Mouse (Mus musculus): Measurements from ENCODE around the gene Ptchd1. TPM values are rescaled to one million over a fixed set of nuclear protein-coding genes. Genes with fewer than 3 reads are reported as not detected.

Ptchd1 gene
- total RNA-seq (2021), result 10 to 100 TPM; 21.3 to 22.6 TPM

DNA sequence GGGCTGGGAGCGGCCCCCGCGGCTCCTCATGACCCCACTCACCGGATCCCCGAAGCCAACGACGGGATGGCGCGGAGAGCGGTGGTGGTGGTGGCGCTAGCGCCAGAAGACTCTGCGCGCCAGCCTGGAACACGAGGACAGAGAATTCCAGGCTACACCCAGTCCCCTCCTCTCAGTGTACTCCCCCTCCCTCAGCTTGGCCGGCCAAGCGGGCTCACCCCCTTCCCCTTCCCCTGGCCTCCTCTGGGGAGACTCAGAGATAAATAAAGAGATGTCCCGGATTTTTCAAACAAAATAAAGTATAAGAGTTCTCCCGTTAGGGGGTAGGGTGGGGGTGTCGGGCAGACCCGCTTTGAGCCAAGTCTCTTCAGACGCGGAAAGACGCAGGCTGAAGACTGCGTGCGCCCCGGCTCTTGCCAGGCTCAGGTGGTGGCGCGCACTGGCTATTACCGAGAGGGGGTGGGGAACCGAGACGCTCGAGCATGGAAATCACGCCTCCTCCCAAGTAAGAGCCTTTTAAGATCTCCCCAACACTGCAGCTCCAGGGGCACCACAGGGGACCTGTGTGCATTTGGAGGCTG lies at the start of gene Ptchd1:
Gene Ptchd1, minus strand, starts transcription at position 114 of the 581 bp plus-strand sequence.
- DNase-seq (ENCODE audit: extremely low spot score in 1 of 2, low spot score in 2 of 2), result peak in 1 of 2 experiments; percentile 33
- intact Hi-C loops (cut with DNase I), result loop anchor here (10.0 kb wide), 1 partner anchor 1681 kb away; no protein-coding TSS in a partner anchor

DNA sequence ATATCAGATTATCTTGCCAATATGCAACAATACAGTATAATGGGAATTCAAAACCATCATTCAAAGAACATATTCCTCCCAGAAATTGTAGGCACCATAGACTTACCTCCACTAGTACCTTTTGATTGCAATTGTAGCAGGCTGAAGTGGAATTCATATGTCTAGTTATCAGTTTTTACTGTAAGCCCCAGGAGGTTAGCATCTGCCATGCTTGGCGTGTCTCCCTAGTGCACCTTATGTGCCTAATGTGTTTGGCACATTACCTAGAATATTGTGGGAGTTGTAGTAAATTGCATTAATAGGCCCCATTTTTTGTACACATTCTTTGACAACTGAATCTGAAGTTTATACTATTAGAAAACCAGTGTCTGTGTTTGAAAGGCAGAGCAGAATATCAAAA lies 34.4 kb upstream of the Ptchd1 start:
- DNase-seq (ENCODE audit: extremely low spot score in 1 of 2, low spot score in 2 of 2), result no peak
- intact Hi-C loops (cut with DNase I), result no loop called here

DNA sequence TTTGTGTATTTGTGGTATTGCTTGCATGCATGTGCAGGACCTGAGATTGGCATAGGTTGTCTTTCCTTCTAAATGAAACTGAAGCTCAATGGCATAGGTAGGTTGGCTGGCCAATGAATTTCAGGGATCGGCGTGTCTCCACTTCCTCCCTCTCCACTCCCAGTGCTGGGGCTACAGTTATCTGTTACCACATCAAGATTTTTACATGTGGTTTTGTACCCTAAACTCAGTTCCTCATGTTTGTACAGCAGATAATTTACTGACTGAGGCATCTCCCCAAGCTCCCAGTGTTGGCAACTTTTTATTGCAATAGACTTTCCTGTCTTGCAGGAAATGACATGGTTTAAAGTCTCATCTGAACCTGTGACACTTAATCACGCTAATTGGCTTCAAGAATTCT lies 22.4 kb upstream of the Ptchd1 start:
- intact Hi-C loops (cut with DNase I), result no loop called here
- no peak for DNase-seq (ENCODE audit: extremely low spot score in 1 of 2, low spot score in 2 of 2)

DNA sequence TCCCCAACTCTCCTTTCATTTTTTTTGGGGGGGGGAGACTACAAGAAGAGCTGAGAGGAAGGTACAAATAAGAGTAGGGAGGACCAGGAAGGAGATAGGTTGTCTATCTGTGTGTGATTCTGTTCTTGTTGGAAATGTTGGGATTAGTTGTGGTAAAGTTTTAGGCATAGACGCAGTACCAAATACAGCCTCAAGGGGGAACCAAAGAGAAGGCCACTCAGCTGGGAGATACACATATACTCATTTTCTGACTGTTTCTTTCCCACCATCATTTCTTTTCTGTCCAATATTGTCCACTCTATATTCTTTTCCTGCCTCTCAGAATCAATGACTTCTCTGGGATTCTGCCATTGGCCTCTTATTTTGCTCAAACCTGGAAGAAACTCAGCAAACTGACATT lies 20.4 kb upstream of the Ptchd1 start:
- intact Hi-C loops (cut with DNase I), result no loop called here

DNA sequence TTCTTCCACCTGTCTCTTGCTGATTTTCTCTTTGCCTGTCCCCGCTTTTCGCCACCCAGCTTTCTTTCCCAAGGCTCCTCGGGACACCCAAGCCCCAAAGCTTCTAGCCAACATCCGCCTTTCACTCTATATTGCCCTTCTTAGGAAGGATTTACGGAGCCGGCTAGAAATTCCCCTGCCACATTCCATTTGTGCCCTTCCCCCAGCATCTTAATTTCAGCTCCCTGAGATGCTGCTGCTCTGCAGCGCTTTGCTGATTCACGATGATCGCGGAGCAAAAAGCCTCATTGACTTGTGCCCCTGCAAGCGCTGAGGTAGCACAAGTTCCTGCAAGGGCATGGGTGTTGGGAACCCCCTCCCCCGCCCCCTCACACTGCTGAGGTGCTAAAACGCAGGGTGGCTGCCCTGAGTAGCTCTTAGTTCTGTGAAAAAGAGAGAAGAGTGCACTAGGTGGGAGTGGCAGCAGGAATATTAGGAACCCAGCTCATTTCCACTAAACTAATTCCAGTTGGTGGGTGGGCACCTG lies 2.1 kb upstream of the Ptchd1 start:
- intact Hi-C loops (cut with DNase I), result loop anchor here (10.0 kb wide), 1 partner anchor 1679 kb away; no protein-coding TSS in a partner anchor
- DNase-seq (ENCODE audit: extremely low spot score in 1 of 2, low spot score in 2 of 2), result peak in 1 of 2 experiments; percentile 8

More for the DNA sequence above, 20.4 kb upstream of the Ptchd1 start:
- DNase-seq (ENCODE audit: extremely low spot score in 1 of 2, low spot score in 2 of 2), result no peak

DNA sequence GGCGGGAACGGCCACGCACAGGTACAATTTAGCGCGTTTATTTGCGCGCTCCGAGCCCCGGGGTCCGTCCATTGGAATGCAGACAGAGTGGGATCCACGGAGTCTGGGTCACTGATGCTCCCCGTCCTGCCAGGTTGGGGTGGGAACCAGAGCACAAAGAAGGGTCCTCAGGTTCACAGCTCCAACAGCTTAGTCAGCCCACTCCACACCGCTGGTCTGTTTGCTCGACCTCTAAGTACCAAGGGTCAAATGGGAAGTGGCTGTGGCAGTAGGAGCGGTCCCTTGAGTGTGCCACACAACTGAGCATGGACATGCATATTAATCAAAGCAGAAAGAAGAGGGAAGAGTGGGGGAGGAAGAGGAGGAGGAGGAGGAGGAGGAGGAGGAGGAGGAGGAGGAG lies 1.3 kb upstream of the Ptchd1 start:
- DNase-seq (ENCODE audit: extremely low spot score in 1 of 2, low spot score in 2 of 2), result no peak
- intact Hi-C loops (cut with DNase I), result loop anchor here (10.0 kb wide), 1 partner anchor 1680 kb away; no protein-coding TSS in a partner anchor

DNA sequence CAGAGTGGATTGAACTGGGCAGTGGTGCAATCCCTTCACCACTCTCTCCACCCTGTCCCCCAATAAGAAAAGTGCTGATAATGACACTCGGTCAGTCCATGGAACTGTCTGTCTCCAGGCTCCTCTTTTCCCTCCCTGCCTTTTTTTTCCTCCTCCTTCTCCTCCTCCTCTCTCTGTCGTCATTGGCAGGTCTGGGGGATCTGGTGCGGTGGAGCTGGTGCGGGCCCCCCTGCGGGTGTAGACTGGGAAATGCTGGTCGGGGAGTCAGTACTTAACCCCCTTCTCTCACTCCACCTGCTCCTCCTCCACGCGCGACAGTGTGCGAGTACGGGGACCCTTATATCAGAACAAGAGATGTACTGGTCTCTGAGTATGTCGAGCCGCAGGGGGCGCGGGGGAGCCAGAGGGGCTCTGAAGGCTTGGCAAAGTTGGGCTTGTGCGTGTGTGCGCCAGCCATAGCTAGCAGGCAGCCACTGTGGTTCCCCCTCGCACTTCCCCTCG lies 777 bp upstream of the Ptchd1 start, which contains the start of gene Gm15155:
Gene Gm15155, plus strand, starts transcription at position 401 of the 501 bp plus-strand sequence.
- intact Hi-C loops (cut with DNase I), result loop anchor here (10.0 kb wide), 1 partner anchor 1680 kb away; no protein-coding TSS in a partner anchor
- peak in 1 of 2 experiments; percentile 40 for DNase-seq (ENCODE audit: extremely low spot score in 1 of 2, low spot score in 2 of 2)

DNA sequence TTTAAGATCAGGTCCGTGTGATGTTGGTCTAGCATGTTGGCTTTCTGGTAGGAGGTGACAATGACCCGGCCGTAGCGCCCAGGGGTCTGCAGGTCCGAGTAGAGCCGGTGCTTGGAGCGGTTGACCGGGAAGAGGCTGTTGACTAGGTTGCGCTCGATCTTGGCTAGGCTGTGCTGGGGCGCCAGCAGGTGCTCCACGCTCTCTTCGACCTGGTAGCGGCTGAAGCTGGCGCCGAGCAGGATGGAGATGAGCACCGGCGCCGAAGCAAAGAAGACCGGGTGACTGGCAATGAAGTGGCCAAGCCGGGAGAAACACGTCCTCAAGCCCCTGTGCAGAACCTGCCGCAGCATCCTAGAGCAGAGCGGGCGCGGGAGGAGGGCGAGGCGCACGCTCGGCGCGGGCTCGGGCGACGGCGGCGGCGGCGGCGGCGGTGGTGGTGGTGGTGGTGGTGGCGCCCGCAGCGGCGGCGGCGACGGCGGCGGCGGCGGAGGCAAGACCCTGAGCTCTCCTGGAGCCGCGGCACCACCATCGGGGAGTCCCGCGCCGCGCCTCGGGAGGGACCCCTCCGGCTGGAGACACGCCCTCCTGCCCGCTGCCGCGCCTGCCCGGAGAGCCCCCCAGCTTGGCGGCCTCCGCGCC lies 534 bp downstream of the Ptchd1 start:
- intact Hi-C loops (cut with DNase I), result loop anchor here (10.0 kb wide), 1 partner anchor 1682 kb away; no protein-coding TSS in a partner anchor

DNA sequence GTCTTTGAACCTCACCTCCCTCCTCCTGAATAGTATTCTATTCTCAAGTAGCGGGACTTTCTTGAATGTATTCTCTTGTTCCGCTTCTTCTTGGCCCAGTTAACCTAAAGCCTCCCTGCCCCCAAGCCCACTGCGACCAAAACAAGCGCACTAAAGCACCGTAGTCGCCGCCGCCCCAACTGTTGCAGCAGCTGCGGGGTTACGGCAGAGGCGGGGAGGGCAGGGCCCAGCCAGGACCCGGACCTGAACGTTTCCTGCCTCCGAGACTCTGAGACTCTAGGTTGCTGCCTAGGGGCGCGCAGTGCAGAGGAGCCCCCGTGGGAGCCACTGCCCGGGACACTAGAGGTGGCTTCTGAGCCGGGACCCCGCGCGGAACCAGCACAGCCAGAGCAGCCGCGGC lies 1.1 kb downstream of the Ptchd1 start:
- peak in 1 of 2 experiments; percentile 15 for DNase-seq (ENCODE audit: extremely low spot score in 1 of 2, low spot score in 2 of 2)
- intact Hi-C loops (cut with DNase I), result loop anchor here (10.0 kb wide), 1 partner anchor 1682 kb away; no protein-coding TSS in a partner anchor

More for the DNA sequence above, 534 bp downstream of the Ptchd1 start:
- peak in 1 of 2 experiments; percentile 36 for DNase-seq (ENCODE audit: extremely low spot score in 1 of 2, low spot score in 2 of 2)

DNA sequence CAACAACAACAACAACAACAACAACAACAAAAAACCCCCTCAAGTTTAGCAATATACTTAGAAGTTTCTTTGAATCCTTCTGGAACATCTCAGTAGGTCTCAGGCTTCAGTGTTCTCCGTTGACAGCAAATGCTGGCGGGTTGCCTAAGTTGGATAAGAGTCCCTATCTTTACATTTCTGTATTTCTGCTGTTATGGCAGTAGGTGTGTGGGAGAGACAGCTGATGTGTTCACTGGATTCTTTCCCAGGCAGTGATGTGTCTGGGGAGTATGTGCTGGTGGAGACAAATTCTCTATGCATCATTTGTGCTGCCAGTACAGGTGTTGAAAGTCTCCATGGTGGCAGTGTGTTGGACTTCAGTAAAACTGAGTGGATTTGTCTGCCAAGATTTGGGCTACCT lies 22.4 kb downstream of the Ptchd1 start:
- peak in 1 of 2 experiments; percentile 32 for DNase-seq (ENCODE audit: extremely low spot score in 1 of 2, low spot score in 2 of 2)
- intact Hi-C loops (cut with DNase I), result no loop called here

DNA sequence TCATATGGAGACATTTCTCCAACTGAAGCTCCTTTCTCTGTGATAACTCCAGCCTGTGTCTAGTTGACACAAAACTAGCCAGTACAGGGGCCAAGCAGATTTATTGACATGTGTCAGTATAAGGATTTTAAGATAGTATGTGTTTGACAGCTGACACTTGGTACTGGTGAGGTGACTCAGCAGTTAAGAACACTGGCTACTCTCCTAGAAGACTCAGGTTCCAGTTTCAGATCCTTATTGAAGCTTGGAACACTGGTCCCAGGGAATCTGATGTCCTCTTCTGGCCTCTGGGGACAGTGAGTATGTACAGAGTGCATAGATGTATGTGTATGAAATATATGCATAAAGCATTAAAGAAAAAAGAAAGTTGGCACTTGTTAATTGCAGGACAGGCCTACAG lies 27.2 kb downstream of the Ptchd1 start:
- no peak for DNase-seq (ENCODE audit: extremely low spot score in 1 of 2, low spot score in 2 of 2)
- intact Hi-C loops (cut with DNase I), result no loop called here

DNA sequence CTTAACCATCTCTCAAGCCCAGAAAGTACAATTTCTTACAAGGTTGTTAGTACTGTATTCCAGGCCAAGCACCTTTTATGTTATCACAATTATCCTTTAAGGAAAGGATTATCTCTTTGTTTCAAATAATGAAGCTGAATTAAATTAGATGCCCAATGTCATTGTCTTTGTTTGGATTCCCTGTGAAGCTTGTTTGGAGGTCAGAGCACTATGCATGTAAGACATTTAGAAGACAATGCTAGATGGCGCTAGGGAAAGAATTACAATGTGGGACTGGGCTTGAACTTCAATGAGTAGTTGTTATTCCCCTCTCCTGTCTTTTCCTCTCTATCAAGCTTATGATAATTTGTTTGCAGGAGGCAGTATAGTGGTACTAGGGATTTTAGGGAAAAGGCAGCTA lies 28.9 kb downstream of the Ptchd1 start:
- no peak for DNase-seq (ENCODE audit: extremely low spot score in 1 of 2, low spot score in 2 of 2)
- intact Hi-C loops (cut with DNase I), result no loop called here

DNA sequence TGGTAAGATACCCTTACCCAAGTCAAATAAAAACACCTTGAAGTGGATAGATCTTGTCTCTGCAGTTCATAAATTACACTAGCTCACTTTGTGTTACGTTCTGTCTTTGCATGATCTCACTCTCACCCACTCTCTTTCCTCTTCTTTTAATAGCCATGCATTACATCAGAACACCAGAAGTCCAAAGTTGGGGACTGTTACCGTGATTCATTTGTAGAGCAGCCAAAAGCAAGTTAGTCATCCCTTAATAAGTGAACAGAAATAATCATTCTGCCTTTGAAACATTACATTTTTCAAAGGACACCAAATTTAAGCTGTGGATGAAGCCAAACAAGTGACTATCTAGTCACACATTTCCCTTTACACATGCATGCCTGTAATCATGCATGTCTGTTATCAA lies 31.1 kb downstream of the Ptchd1 start:
- DNase-seq (ENCODE audit: extremely low spot score in 1 of 2, low spot score in 2 of 2), result no peak
- intact Hi-C loops (cut with DNase I), result no loop called here

DNA sequence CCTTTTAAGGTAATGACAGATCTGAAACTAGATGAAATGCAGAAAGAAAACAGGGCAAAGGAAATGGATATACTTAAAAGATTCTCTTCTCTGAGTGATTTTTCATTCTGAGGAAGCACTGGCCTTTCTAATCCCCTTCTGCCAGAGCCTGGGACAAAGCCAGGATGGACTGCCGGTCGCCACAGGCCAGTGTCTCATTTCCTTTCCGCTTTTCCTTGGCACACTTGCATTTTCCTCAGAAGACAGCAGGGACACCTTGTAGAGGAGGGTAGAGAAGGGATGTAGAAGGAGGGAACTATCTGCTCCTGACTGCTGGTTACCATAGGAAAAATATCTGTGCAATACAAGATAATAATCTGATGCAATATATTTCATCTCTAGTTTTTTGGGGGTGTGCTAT lies 32.1 kb downstream of the Ptchd1 start:
- no peak for DNase-seq (ENCODE audit: extremely low spot score in 1 of 2, low spot score in 2 of 2)
- intact Hi-C loops (cut with DNase I), result no loop called here

DNA sequence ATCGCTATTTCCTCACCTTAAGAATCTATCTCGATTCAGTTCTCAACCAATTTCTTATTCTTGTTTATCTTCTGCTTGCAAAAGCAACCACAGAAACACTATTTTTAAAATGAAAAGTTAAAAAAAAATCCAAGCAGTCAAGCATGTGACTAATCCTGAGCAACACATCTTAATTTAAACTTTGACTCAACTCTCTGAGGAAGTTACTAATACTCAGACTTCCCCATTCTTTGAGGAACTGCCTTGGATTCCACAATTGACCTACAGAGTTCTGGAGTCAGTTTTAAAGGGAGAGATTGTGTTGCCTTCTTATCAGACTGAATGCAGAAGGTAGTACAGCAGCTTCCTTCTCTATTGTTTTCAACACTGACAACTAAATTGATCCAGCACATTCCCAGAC lies 39.0 kb downstream of the Ptchd1 start:
- no peak for DNase-seq (ENCODE audit: extremely low spot score in 1 of 2, low spot score in 2 of 2)
- intact Hi-C loops (cut with DNase I), result no loop called here

DNA sequence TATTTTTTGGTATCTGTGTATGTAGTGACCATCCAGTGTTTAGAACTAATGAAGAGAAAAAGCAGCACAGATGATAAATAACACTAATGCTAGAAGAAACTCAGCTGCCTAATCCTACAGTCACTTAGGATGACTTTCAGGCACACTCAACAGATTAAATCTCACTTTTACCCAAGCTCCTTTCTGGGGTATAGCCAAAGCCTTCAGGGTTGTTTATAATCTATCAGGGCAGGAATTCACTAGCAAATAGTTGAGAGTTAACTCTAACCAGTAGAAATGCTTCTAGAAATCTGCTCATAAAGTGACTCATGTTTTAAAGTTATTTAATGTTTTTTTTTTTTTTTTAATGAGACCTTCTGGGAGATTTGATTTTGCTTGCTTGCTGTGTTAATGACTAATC lies 43.8 kb downstream of the Ptchd1 start:
- DNase-seq (ENCODE audit: extremely low spot score in 1 of 2, low spot score in 2 of 2), result no peak
- intact Hi-C loops (cut with DNase I), result no loop called here

DNA sequence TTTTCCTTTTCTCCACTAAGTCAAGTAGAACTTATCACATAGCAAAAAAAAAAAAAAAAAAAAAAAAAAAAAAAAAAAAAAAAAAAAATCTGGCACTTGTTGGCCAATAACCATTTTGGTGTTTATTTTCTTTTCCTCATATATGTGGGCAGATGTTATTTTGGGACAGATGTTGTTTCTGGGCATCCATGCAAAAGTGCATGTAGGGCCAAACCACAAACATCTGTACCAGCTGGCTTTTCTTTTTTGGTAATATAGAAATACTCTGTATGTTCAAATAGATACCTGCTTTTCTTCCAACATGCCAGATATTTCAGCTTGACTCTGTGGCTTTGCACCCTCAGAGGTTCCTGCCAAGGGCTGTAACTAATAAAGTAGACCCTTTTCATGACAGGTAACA lies 51.2 kb downstream of the Ptchd1 start:
- intact Hi-C loops (cut with DNase I), result no loop called here

DNA sequence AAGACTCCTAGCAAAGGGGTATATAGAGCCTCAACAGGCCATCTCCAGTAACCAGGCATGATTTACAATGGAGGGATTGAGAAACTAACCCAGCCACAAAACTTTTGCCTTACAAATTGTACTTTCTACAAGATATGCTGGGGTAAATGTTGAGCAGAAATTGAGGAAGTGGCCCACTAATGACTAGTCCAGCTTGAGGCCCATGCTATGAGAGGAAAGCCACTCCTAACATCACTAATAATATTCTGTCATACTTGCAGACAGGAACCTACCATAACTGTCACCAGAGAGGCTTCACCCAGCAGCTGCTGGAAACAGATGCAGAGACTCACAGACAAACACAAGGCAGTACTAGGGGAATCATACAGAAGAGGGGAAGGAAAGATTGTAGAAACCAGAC lies 79.8 kb downstream of the Ptchd1 start:
- DNase-seq (ENCODE audit: extremely low spot score in 1 of 2, low spot score in 2 of 2), result no peak
- intact Hi-C loops (cut with DNase I), result no loop called here

More for the DNA sequence above, 51.2 kb downstream of the Ptchd1 start:
- DNase-seq (ENCODE audit: extremely low spot score in 1 of 2, low spot score in 2 of 2), result no peak

Data from left cerebral cortex, postnatal 10 days (tissue).